Mouse (Mus musculus) forebrain, postnatal 0 days (tissue): ENCODE data around the gene 1110051M20Rik. TPM values are rescaled to one million over a fixed set of nuclear protein-coding genes. Genes with fewer than 3 reads are reported as not detected.

Source experiments
- ATAC-seq: fragments of 200-750 bp; cut with Nextera tagmentation; 2 replicates; pipeline ENCODE4 v1.8.0; 2017; ENCODE audit warnings: mild to moderate bottlenecking, moderate library complexity
- DNase-seq: peaks from one replicate; pipeline ENCODE4 v3.0.0-alpha.2; 2015
- H3K27ac ChIP-seq: fragments of 300-500 bp; sonication (generic); 2 replicates; pipeline ENCODE4 v1.5.1; 2014; ENCODE audit warnings: low read depth, mild to moderate bottlenecking, antibody characterized with exemption, low read length, moderate library complexity, mixed read lengths
- H3K27me3 ChIP-seq: fragments of 300-500 bp; sonication (generic); 2 replicates; pipeline ENCODE4 v1.6.1; 2014; ENCODE audit warnings: mild to moderate bottlenecking, low read length, mixed read lengths; ENCODE audit not compliant: insufficient read depth
- H3K36me3 ChIP-seq: fragments of 300-500 bp; sonication (generic); 2 replicates; pipeline ENCODE4 v1.6.1; 2014; ENCODE audit warnings: mild to moderate bottlenecking, moderate library complexity; ENCODE audit not compliant: insufficient read depth
- H3K4me1 ChIP-seq: fragments of 300-500 bp; sonication (generic); 2 replicates; pipeline ENCODE4 v1.6.1; 2014; ENCODE audit warnings: antibody characterized with exemption; ENCODE audit not compliant: insufficient read depth
- H3K4me2 ChIP-seq: fragments of 300-500 bp; sonication (generic); 2 replicates; pipeline ENCODE4 v1.6.1; 2014; ENCODE audit warnings: low read depth, mild to moderate bottlenecking, moderate library complexity
- H3K4me3 ChIP-seq: fragments of 300-500 bp; sonication (generic); 2 replicates; pipeline ENCODE4 v1.5.1; 2014; ENCODE audit warnings: low read depth, low read length, mixed read lengths
- H3K9ac ChIP-seq: fragments of 300-500 bp; sonication (generic); 2 replicates; pipeline ENCODE4 v1.6.1; 2014; ENCODE audit warnings: mild to moderate bottlenecking
- H3K9me3 ChIP-seq: fragments of 300-500 bp; sonication (generic); 2 replicates; pipeline ENCODE4 v1.6.1; 2016; ENCODE audit warnings: low read length
- CTCF ChIP-seq: sonication (generic); IDR thresholded peaks from 2 replicates; pipeline ENCODE4 v1.5.1; 2016; ENCODE audit warnings: antibody characterized with exemption, control low read depth, low read depth
- WGBS: fragments of 180-500 bp; shearing (Covaris S2); extraction: QIAGEN DNeasy Blood & Tissue Kit; methylation state at CpG from one replicate; pipeline ENCODE4 v1.1.7; 2014; 5-methylcytosine and 5-hydroxymethylcytosine counted together
- polyA plus RNA-seq: library from polyadenylated mRNA; unstranded; fragments of >200 nt; fragmentation: Nextera tagmentation; extraction: Ambion mirVana; gene quantifications from 2 replicates; pipeline ENCODE4 v1.2.1, GENCODE M21; 2015
- total RNA-seq: library from RNA; depleted of rRNA; stranded (reverse); fragments of >200 nt; gene quantifications from 2 replicates; pipeline ENCODE4 v1.2.3, GENCODE M21; 2014

The 1110051M20Rik gene
- total and polyA plus RNA-seq, 2 experiments from 2014 or later: 147 to 182 TPM

DNA sequence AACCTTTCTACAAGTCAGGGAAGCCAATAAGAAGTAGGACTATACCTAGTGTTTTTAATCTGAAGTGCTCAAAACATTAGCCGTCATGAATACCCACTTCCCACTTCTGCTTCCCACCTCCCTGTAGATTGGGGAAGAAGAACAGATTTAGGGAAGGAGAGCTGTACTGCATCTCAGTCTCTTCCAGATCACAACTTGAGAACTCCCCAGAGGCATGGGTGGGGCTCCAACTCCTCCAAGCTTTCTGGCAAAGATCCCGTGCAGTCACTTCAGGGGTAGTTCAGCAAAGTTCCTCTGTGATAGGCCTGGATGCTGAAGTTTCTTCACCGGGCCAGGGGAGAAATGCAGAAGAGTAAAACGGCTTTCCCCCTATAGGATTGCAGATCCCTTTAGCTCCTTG is 109.4 kb downstream of the 1110051M20Rik start:
- no peak overlapping the region for H3K4me3 ChIP-seq
- no peak for DNase-seq
- no peak overlapping the region for H3K4me2 ChIP-seq
- 82% methylated on average over 4 of the region's 4 CpGs for WGBS
- no peak for ATAC-seq
- H3K9me3 ChIP-seq: no peaks in the 10 kb centered on the region
- H3K9ac ChIP-seq: no peak overlapping the region
- no peaks in the 10 kb centered on the region for H3K27me3 ChIP-seq
- H3K4me1 ChIP-seq: no peaks in the 10 kb centered on the region
- no peak overlapping the region for H3K27ac ChIP-seq
- H3K36me3 ChIP-seq: no peaks in the 10 kb centered on the region
- TF ChIP-seq CTCF: no peak

DNA sequence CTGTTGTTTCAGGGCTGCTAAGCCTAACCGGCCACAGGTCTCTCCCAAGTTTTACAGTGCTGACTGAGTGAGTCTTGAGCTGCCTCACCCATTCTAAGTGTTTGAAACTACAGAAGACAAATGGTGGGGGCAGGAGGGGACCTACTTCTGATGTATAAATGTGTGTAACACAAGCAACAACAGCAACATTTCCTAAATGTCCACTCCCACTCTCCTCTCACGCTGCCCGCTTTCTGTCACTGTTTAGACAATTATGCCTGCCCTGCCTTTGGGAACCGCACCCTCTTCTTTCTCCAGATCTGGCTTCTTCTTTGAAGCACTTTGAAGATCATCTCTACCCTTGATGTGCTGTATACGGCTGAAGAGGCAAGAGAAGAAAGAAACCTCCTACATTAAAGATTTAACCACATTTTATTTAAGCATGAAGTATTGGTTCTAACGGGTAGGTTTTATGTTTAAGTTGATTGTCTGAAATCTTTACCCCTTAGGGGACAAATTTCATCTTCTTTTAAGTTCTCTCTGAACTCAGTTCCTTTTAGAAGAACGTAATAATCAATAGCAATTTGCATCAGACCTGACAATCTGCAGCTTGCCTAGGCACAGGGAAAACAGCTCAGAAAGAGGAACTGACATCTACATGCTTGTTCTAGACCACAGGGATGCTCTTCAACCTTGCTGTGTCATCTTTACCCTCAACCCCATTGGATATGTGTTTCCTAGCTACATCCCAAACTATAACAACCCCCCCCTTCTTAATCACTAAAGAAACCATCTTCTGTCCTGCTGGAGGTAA is 113.3 kb downstream of the 1110051M20Rik start:
- Histone ChIP-seq H3K27me3 (no peaks in the 10 kb centered on the region), H3K4me3 (no peak overlapping the region), H3K9ac (no peak overlapping the region), H3K4me1 (no peaks in the 10 kb centered on the region), H3K36me3 (no peaks in the 10 kb centered on the region), H3K27ac (0 out of 2 replicates have a peak overlapping the region, but pooled peaks have one; percentile 4), H3K4me2 (no peak overlapping the region), H3K9me3 (no peaks in the 10 kb centered on the region)
- ATAC-seq (no peak), DNase-seq (no peak)
- no peak for TF ChIP-seq CTCF
- 50% methylated on average over 7 of the region's 7 CpGs for WGBS

DNA sequence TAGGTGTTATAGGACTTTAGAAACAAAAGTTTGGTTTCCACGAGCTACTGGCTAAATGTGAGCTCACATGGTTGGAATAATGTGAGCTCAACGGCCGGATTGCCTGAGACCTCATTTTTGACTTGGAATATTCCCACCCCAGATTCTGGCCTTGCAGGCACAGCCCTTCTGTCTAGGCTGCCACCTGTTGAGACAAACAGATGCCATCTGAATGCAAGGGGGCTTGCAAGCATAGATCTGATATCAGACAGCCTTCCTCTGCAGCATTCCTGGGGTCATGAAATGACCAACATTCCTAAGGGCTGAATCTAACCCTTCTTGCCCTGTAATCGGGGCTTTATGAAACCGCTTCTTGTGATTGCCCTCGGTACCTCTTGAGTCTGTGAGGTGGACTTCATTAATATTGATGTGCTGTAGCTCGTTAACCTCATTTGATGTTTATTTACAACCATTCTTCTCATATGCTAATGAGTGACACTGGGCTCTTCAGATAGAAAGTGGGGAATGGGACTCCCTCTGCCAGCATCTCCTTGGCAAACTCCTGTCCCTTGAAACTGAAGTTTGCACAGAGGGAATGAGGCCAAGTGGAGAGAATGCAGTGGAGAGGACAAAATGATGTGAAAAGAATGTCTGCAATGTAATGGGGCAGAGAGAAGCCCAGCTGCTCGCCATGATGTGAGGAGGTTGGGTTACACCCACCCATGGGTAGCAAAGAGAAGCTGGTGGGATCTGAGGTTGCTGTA is 114.3 kb downstream of the 1110051M20Rik start:
- TF ChIP-seq CTCF: no peak
- Histone ChIP-seq H3K4me2 (no peak overlapping the region), H3K9ac (no peak overlapping the region), H3K27me3 (no peaks in the 10 kb centered on the region), H3K4me3 (no peak overlapping the region), H3K9me3 (no peaks in the 10 kb centered on the region), H3K27ac (no peak overlapping the region), H3K36me3 (no peaks in the 10 kb centered on the region), H3K4me1 (no peaks in the 10 kb centered on the region)
- ATAC-seq (no peak; the same call in 1 of the 2 replicates), DNase-seq (peak; percentile 18)
- 25% methylated on average over 8 of the region's 8 CpGs for WGBS

DNA sequence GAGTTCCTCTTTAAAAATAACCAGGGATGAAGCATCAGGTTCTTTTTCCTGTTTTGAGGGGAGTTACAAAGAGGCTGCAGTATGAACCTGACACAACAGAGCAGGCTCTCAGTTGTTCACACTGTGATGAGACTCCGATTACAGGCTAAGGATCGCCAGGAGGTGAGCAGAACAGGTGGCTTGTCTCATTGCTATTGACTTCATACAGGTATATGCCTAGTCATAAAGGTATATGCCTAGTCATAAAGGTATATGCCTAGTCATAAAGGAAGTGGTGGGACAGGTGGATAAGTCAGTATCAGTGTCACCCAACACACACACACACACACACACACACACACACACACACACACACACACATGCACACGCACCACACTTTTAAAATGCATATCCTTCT is 115.8 kb downstream of the 1110051M20Rik start:
- ATAC-seq: no peak
- 76% methylated on average over 3 of the region's 3 CpGs for WGBS
- no peaks in the 10 kb centered on the region for H3K4me1 ChIP-seq
- H3K27me3 ChIP-seq: no peaks in the 10 kb centered on the region
- H3K4me2 ChIP-seq: no peak overlapping the region
- DNase-seq: no peak
- H3K4me3 ChIP-seq: no peak overlapping the region
- H3K36me3 ChIP-seq: no peaks in the 10 kb centered on the region
- peak overlapping the region; percentile 40; the same call in 1 of the 2 replicates for H3K27ac ChIP-seq
- no peak overlapping the region for H3K9ac ChIP-seq
- H3K9me3 ChIP-seq: no peaks in the 10 kb centered on the region
- TF ChIP-seq CTCF: no peak

DNA sequence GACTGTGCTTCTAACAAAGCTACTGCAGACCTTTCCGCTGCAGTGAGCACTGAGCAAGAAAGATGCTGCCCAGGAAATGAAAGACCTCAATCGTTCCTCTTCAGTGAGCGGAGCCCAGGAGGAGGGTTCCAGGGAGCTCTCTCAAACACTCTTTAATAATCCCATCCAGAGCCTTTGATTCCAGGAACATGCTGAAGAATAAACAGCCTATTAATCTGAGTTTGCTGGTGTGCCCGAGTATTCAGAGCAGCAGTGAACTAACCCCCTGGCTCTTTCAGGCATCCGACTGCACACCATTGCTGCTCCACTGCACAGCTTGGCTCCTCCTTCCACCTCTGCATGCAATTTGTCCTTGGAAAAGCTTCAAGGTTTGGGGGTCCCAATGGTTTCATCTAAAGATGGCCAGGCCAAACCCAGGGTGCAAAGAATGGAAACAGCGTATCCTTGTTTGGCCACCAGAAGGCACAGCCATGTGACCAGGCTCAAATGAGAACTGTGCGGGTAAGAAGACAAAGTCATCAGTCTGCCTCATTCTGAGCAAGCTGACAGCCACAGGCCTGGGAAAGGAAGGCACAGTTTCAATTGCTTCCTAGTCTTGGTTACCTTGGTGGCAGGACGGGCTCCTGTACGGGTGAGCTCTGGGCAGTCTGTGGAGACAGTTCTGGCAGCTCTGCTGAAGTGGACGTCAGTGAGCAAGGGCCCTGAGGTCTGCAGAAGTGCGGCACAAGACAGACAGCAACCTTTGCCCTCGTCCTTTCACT is 116.4 kb downstream of the 1110051M20Rik start:
- H3K4me2 ChIP-seq: no peak overlapping the region
- WGBS: 17% methylated on average over 12 of the region's 12 CpGs
- H3K36me3 ChIP-seq: no peaks in the 10 kb centered on the region
- DNase-seq (peak; percentile 61), ATAC-seq (peak; percentile 71)
- no peaks in the 10 kb centered on the region for H3K27me3 ChIP-seq
- H3K27ac ChIP-seq: peak overlapping the region; percentile 40; the same call in 1 of the 2 replicates
- TF ChIP-seq CTCF: peak; percentile 19; the same call in 1 of the 2 replicates
- H3K4me1 ChIP-seq: no peaks in the 10 kb centered on the region
- no peak overlapping the region for H3K9ac ChIP-seq
- H3K9me3 ChIP-seq: no peaks in the 10 kb centered on the region
- no peak overlapping the region for H3K4me3 ChIP-seq

DNA sequence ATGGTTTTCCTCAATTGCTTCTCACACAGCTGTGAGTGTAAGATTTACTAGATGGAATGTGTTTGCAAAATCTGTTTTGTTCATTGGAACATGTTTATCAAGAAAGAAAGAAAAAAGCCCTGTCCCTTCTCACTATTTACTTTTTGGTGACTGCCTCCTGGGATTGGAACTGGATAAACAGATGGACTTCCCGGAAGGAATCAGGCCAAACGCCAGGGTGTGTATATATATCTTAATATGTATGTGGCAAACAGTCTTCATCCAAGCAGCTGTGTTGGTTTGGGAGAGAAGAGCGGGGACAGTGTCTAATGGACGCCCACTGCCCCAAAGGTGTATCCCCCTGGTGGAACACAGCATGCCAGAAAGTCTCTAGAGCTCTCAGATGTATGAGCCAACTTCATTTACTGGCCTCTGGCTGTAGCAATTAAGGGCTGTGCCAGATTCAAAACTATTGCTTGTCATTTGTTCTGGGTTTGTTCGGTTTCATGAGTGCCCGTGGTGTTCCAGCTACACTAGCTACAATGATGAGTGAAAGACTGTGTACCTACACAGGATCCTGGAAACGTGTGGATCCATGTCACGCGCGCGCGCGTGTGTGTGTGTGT is 117.7 kb downstream of the 1110051M20Rik start:
- TF ChIP-seq CTCF: 0 out of 2 replicates have a peak, but pooled peaks have one; percentile 11
- no peak overlapping the region for H3K4me2 ChIP-seq
- no peaks in the 10 kb centered on the region for H3K9me3 ChIP-seq
- no peak overlapping the region for H3K9ac ChIP-seq
- no peaks in the 10 kb centered on the region for H3K4me1 ChIP-seq
- no peaks in the 10 kb centered on the region for H3K27me3 ChIP-seq
- no peak for ATAC-seq
- WGBS: 62% methylated on average over 13 of the region's 13 CpGs
- H3K4me3 ChIP-seq: no peak overlapping the region
- H3K36me3 ChIP-seq: no peaks in the 10 kb centered on the region
- DNase-seq: peak; percentile 45
- peak overlapping the region; percentile 23; the same call in 1 of the 2 replicates for H3K27ac ChIP-seq
